Mouse (Mus musculus): ENCODE data around the gene Rai14. TPM values are rescaled to one million over a fixed set of nuclear protein-coding genes. Genes with fewer than 3 reads are reported as not detected.
A peak's percentile ranks its signal among the peaks of the same experiment; 100 is the strongest.

The Rai14 gene
- total RNA-seq, 2 experiments from 2014 or later = 3.0 to 4.6 TPM

DNA sequence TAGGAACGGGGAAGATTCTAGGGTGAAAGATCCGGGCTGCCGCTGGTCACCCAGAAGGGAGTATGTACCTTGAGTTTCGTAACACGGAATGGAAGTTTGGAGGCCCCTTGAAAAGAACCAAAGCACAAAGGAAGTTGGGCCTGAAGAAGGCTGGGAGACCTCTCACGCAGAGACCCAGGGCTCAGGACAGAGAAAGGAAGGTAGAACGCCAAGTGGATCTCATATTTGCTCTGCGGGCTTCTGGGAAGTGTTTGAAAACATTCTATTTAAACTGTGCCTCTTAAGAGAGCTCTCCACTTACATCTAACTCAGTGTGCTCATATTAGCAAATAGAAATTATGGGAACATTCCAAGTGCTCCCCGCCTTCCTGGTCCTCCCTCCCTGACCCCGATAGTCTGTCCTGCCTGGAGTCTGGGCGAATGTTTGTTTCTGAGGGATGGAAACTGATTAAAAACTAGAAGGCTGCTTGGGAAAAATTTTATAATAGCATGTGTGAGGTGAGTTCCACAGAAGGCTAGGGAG lies 6.9 kb upstream of the Rai14 start:
- intact Hi-C loops (cut with DNase I) = no loop called here
- DNase-seq = no peak

DNA sequence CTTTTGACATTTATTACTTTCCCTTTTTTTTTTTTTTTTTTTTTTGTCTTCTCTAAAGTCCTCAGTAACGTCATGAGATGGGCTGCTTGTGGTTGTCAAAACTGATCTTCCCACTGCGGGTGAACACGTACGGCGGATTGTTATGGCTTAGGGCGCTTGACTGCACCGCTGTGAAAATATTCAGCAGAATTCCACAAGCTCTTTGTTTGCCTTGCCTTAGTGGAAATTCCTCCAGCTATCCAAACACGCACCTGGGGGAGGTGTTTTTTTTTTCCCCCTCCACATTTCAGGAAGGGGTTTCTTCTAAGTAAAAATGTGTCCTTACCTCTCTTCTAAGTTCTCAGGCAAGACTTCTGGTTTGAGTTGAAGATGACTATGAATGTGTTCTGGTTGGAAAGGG lies 6.2 kb upstream of the Rai14 start:
- intact Hi-C loops (cut with DNase I) = no loop called here

DNA sequence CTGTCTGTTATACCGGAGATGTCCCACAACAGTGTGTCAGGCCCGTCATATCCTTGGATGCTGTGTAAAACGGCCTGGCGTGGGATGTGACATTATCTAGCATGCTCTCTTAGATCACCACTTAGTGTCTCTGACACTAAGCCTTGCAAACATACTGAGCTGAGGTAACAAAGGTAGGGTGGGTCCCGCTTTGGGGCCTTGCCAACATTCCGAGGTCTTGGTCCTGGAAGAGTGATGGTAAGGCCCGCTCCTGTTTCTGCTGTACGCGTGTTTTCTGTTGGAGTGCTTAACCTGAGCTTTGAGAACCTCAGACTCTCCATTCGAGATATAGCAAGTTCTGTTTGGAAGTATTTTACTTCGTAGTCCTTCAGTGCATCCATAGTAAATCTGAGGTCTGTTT lies 5.8 kb upstream of the Rai14 start:
- no peak for DNase-seq
- intact Hi-C loops (cut with DNase I) = no loop called here

More for the DNA sequence above, 6.2 kb upstream of the Rai14 start:
- no peak for DNase-seq

DNA sequence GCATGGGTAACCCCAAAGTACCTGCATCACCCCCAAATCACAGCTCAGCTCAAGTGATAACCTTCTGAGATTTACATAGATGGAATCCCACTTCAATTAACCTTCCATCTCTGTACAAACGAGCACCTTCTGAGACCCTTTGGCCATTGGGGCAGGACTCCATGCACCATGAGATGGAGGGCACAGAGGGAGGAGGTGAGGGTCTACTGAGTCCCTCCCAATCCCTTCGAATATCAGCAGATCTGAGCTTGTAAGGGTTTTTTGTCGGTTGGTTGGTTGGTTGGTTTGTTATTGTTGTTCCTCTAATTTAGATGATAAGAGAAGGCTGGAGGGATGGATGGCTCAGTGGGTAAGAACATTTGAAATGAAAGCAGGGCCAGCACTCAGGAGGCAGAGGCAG lies 5.1 kb upstream of the Rai14 start:
- intact Hi-C loops (cut with DNase I) = loop anchor here (5.0 kb wide), 2 partner anchors 217 to 232 kb away; partner anchors contain the start of genes Brix1 and Rad1
- DNase-seq = no peak

DNA sequence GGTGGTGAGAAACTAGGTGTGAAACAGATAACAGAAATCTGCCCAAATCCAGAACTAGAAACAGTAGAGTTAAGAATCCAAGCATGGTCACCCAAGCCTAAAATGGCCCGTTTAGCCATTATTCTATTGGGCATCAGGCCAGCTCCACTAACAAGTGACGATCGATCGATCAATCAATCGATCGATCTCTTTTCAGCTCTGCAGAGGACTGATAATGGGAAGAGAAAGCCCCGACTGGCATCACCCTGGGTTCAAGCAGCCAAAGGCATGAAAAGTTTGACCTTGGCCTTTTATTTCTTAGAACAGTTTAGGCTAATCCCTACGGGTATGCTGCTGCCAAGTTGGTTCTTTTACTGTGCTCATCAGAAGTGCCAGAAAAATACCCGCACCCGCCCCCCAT lies 4.3 kb upstream of the Rai14 start:
- intact Hi-C loops (cut with DNase I) = loop anchor here (5.0 kb wide), 2 partner anchors 216 to 231 kb away; partner anchors contain the start of genes Brix1 and Rad1
- no peak for DNase-seq

DNA sequence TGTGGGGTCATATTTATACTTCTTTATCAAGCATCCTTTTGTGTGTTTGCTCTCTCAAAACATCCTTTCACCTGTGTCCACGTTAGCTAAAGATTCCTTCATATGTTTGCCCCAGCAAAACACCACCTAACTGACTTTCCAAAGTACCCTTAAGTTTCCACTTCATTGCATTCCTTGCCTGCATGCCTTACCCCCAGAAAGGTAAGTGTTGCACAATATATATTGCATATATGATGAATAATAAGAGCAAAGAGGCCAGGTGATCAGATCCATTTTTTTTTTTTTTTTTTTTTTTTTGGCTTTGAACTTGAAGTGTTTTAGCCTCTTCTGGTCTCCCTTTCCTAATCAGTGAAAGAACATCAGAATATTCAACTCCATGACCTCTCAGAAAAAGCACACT lies 2.9 kb upstream of the Rai14 start:
- intact Hi-C loops (cut with DNase I) = loop anchor here (5.0 kb wide), 2 partner anchors 215 to 230 kb away; partner anchors contain the start of genes Brix1 and Rad1
- DNase-seq = no peak

DNA sequence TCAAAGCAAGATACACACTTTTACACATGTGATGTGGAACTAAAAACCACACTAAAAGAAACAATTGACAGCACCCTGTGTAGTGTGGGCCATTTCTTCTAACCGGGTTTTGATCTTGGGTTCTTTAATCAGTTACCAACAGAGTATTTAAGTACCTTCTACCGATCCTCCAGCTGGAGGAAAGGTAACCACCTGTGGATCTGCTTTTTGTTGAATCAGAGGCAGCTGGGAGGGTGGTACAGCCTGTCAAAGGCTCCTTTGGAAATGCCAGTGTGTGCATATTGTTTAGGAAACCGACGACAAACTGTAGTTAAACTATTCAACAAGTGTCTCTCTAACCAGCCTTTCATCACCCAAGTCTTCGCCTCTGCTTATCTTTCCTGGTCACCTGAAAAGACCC lies 1.5 kb upstream of the Rai14 start:
- no peak for DNase-seq
- intact Hi-C loops (cut with DNase I) = loop anchor here (1.0 to 5.0 kb wide), 3 partner anchors 153 to 229 kb away; partner anchors contain the start of genes Brix1 and Rad1

DNA sequence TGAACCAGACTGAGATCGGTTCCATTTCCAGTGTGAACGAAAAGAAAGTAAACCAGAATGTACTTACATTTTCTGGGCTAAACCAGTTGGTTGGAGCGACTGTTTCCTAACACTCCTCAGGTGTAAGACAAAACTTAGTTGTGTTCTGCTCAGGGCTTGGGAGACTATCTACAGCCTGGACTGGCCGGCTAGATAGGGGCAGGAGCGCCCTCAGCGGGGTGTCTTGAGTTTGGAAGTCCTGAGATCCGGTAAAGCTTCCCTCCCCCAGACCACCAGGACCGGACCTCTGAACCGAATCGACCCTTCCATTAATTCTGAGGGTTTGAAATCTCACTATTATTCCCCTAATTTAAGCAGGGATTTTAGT lies 698 bp upstream of the Rai14 start:
- intact Hi-C loops (cut with DNase I) = loop anchor here (1.0 to 5.0 kb wide), 3 partner anchors 154 to 228 kb away; partner anchors contain the start of genes Brix1 and Rad1
- peak in 1 of 2 experiments; percentile 29 for DNase-seq

DNA sequence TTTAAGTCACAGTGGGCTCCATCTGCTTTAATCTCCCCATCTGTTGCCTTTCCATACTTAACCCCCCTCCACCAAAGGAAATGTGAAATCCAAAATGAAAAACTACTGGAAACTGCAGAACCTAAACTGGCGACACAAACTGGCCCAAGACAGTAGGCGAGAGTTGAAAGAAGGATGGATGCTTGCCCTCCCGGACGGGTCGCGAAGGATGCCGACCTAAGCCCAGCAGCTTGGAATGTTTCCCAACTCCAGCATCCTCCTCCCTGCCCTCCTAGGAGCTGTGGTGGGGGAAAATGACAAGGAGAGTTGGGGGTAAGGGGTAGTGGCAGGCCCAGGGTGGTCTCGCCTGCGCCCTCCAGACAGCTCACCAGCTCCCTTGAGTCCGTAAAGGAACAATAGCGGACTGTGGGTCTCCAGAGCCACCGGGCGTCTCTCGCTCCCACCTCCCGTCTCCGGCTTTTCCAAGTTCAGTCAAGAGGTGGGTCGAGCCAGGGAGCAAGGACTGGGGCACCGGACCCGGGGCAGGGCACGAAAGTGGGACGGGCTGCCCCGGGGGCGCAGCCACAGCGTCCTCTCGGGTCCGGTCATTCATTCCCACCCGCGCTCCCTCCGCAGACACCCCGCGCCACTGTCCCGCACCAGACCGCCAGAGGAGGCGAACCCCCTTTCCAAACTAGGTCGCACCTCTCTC lies 653 bp downstream of the Rai14 start:
- intact Hi-C loops (cut with DNase I) = loop anchor here (1.0 to 5.0 kb wide), 2 partner anchors 59 to 105 kb away; no protein-coding TSS in a partner anchor
- DNase-seq = peak; percentile 19 to 34

DNA sequence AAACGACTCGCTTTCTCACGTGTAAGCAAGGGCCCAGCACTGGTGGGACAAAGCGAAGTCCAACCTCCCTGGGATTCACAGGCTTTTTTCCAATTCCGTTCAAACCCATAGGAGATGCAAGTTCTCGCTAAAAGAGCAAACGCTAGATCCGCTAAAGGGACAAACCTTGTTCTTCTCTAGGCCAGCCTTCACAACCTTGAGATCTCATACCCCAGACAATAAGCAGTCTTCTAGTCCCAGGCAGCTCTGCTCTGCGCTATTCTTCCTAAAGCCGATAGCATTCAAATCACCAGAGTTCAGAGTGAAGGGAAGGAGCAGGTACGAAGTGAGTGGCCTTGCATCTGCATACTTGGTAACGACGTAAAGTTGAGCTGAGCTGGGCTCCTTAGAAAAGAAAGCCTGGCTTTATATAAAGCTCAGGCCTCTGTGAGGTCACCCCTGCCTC lies 1.2 kb downstream of the Rai14 start:
- intact Hi-C loops (cut with DNase I) = loop anchor here (5.0 kb wide), 1 partner anchor 59 kb away; no protein-coding TSS in a partner anchor
- no peak for DNase-seq

DNA sequence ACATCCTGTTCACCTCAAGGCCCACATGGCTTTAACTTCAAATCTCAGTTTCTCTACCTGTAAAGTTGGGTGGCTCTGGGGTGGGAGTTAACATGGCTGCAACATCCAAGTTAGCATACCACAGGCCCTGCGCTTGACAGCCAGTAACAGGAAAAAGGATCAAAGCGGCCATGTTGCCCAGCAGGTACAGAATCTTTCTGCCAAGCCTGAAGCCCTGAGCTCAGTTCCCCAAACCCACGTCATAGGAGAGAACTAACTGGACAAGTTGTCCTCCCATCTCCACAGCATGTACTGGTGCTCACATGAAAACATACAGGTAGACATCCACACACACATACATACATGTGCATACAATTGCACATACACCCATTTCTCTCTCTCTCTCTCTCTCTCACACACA lies 2.1 kb downstream of the Rai14 start:
- intact Hi-C loops (cut with DNase I) = loop anchor here (5.0 kb wide), 1 partner anchor 60 kb away; no protein-coding TSS in a partner anchor
- DNase-seq = no peak

DNA sequence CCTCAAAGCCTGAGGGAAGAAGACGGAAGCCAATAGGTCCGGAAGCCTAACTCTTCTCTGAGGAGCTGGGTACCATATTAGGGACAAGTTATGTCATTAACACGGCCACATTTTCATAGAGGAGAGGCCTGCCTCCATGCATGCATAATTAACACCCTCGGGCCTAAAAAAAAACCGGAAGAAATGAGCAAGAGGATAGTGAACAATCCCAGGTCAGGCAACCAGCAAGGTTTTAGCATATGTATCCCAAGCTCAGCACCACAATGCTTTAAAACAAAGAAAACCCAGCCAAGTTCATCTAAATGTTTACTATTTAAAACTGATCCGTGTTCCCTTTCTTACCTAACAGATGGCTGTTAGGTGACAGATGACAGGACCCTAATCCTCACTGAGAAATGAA lies 3.2 kb downstream of the Rai14 start:
- no peak for DNase-seq
- intact Hi-C loops (cut with DNase I) = loop anchor here (5.0 kb wide), 1 partner anchor 61 kb away; no protein-coding TSS in a partner anchor

DNA sequence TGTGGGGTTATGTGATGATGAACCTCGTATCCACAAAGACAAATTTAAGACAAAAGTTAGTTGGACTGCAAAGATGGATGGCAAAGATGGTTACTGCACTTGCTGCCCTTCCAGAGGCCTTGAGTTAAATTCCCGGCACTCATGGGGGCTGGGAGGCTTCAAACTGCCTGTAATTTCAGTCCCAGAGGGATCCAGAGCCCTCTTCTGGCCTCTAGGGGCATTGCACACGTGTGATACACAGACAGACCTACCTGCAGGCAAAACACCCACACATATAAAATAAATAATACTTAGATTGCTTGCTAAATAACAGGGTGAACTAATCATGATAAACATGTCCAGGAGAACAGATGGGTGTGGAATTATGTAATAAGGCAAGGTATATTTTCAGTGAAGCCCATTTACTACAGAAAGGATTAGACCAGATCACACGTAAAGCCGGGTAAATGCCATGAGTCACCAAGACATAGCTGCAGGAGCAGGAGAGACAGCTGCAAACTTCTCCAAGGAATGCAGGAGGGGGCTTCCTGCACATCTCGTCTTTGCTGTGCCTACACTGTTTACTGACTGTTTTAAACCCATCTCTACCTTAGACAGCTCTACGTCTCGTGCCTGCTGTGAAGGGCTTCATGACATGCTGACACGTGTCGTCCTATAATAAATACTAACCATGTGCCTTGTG lies 5.7 kb downstream of the Rai14 start:
- intact Hi-C loops (cut with DNase I) = no loop called here
- peak in 1 of 2 experiments; percentile 11 for DNase-seq

DNA sequence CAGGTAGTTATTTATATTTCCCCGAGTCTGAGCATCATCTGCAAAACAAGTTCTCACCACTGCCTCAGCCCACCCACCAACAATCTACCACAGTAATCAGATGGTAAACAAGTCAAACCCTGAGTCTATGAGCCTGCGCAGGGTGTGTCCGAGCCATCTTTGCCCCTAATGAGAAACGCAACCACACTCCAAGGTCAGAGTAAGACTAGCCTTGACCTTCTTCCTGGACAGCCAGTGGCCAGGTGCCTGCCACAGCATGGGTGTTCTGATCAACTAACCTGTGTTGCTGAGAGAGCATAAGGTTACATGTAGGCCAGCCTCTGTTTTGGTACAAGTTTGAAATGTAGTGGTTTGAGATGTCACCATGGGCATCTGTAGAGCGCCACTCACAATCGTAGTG lies 7.3 kb downstream of the Rai14 start:
- intact Hi-C loops (cut with DNase I) = no loop called here
- no peak for DNase-seq

DNA sequence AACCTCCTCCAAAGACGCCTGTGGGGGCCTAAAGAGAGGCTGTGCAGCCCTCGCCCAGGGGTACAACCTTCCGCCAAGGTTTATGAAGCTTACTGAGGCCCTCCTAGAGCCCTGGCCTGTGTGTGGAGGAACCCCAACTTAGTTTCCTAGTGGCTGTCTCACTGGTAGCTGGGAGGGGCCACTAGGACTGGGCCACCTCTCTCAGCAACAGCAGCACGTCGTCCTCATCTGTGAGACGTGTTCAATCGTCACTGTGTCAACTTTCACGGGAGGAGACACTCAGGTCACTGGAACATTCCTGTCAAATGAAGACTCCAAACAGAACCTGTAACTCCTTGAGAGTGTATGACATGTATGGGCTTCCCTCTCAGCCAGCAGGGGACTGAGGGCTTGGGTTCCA lies 8.0 kb downstream of the Rai14 start:
- no peak for DNase-seq
- intact Hi-C loops (cut with DNase I) = no loop called here

DNA sequence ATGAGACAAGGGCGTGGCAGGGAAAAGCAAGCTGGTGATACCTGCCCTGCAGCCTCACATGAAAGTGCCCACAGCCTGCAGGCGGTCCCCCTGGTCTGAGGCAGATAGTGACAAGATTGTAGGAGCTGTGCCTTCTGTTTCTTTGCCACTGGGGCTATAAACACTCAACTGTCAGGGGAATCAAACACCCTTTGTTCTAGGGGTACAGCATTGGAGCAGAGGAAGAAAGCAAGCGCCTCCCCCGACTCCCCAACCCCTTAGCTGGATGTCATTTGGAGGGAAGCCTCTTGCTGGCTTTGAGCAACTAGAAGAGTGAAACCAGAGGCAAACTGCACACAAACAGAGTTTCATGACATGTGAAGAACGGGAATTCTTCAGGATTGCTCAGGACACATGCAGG lies 8.7 kb downstream of the Rai14 start:
- no peak for DNase-seq
- intact Hi-C loops (cut with DNase I) = no loop called here

DNA sequence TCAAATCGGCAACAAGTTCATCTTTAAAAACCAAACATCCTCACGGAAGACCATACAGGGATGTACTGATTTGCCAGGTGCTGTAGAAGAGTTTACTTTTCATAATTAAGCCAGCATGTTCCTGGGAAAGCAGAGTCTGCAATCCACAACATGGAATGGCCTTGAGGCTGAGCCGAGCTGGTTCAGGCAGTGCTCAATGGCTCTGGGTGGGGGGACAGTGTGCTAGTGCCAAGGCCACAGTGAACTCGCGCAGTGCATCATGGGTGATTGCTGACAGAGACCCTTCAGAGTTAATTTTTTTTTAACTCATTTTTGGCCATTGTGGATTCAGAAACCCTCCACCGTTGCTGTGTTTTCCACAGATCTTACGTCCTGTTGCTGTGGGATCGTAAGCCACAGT lies 10.1 kb downstream of the Rai14 start:
- intact Hi-C loops (cut with DNase I) = no loop called here
- DNase-seq = no peak

DNA sequence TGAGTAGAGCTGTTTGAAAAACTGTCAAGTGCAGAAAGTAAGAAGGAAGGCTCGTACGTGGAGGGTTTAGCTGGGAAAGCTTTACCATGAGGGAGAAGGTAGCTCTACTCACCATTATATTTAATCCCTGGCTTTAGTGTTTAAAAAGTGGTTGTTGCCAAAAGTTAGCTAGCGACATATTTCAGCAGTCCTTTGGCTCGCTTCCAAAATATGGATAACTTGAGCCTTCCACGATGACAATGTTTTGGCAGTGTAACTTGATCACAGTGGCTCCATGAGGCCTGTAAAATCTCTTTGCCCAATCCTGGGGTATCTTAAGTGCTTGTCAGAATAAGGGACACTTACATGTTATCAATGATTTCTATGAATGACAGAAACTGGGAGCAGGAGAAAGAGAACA lies 12.9 kb downstream of the Rai14 start:
- no peak for DNase-seq
- intact Hi-C loops (cut with DNase I) = no loop called here

DNA sequence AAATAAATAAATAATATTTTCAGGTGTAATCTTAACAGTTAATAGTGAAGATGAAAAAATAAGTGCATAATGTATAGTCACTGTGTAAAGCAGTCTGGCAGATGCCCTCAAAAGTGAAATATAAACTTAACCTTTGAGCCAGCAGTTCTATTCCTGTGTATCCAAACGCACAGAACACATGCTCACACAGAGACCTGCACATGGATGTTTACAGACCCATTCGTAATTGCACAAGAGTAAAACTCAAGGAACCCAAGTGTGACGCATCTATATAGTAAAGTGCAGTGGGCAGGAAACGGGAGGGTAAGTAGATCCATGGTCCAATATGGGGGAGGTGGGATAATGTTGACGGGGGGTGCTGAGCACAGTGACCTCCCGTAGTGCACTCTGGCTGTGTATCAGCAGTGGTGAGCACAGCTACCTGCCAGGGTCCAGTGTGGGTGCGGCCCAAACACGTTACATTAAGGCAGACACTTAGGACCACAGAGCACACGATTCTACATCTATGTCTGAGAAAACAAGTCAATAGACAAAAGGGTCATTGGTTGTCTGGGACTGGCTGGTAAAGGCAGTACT lies 13.4 kb downstream of the Rai14 start:
- intact Hi-C loops (cut with DNase I) = no loop called here
- no peak for DNase-seq

DNA sequence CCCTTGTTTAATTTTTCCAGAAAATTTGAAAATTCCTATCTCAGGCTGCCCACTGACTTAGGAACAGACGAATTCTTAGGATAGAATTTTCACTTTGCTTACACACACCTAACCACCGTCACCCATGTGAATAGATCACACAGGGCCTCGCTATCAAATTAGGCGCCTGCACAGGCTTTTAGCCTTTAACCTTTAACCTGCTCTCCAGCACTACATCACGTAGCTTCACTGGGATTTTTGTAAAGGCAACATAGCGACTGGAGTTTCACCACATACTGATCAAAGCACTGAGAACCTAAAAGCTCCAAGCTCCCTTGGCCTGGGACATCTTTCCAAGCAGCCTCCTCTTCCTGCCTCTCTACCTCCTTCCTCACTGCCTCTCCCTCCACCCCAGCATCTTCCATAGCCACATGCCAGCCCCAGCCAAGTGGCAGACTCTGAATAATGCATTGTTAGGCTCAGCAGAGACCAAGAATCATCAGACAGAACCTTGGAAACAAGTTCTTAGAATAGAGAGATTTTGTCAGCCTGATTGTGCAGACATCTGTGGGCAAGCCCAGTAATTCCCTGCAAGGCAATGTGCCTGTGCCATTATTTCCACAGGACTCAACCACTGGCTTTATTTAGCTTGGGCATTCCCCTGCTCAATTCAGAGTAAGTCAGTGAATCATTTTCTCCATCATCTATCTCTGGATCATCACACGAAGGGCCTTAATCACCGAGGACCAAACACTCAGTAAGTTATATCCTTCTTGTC lies 17.8 kb downstream of the Rai14 start:
- DNase-seq = no peak
- intact Hi-C loops (cut with DNase I) = no loop called here

Data from heart, postnatal 36 days (tissue).